Mouse (Mus musculus) colon, adult 2 months (tissue): ENCODE measurements around the gene Osbpl8. TPM values are rescaled to one million over a fixed set of nuclear protein-coding genes. Genes with fewer than 3 reads are reported as not detected.

ENCODE experiments used
- polyA plus RNA-seq: library from polyadenylated mRNA; depleted of rRNA; stranded (reverse); fragments of >200 nt; gene quantifications from 2 replicates; pipeline ENCODE4 v1.2.3, GENCODE M21; 2012; rRNA removed

Gene Osbpl8
- polyA plus RNA-seq, result 1.7 and 2.3 TPM in 2 replicates

DNA sequence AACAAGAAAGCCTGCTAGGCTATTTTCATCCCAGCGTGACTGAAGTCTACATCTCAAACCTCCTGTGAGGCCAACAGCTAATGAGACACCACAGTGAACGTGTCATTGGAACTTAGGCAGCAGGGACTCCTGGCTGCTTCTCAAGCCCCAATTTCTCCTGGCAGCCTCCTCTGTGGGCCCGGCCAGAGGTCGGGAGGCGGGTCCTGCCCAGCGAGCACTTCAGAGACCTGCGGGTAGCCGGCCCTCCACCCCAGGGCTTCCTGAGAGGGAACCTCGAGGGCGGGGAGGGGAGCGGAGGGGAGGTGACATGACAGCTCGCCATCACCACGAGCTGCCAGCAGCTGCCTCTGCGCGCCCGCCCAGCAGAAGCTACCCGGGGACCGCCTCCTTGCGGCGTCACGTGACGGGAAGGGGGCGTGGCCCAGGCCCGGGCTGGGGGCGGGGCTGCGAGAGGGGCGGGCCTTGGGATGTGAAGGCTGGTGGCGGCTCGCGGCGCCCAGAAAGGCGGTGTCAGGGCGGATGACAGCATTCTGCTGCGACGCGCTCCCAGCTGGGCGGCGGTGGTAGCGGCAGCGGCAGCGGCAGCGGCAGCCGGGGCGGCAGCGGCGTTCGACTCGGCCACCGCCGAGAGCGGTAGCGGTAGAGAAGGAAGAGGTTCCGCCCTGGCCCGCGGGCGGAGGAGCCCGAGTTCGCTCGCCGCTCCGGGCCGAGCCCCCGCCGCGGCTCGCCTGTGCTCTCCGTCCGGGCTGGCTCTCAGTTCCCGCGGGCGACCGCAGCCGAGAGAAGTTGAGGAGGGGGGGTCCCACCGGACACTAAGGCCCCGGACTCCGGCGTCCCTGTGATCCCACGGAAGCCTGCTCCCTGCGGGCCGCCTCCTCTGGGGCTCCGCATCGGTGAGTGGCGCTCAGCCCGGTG, at the start of gene Osbpl8:
TSS of gene Osbpl8 (plus strand) at position 449 of the 915 bp plus-strand sequence.

DNA sequence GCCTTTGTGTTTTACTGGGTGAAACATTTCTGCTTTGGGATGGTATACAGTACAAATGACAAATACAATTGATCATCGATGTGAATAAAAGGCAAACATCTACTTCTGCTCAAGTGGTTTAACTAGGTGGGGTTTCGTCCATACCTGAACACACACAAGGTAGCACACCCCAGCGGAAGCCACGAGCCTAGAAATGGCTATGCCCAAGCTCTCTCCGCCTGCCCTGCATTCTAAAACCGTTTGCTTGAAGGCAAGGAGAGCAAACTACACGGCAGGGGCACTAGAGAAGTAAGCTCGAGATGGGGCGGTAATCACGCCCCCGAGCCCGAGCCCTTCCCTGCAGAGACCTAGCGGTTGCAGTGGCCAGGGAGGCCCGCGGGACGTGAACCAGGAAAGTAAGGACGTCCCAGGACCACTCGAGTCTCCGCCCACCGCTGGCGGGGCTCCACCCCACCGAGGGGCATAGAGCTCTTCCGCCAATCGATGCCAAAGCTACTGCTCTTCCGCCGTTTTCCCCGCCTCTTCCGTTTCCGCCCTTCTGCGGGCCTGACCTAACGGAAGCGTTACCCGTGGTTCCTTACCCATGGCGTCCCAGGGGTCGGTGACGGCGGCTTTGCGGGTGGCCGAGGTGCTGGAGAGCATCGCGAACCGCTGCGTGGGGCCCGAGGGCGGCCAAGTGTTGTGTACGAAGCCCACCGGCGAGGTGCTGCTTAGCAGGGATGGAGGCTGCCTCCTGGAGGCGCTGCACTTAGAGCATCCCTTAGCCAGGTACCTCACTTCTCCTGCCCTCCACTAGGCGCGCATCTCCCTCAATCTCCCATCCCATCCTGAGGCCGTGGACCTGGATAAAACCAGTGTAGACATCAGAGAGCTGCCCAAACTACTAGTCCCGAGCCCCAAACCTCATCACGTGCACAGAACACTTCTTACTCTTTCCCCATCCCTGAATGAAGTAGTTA, 133.9 kb downstream of the Osbpl8 start, which contains the start of gene Bbs10:
TSS of gene Bbs10 (plus strand) at position 540 of the 959 bp plus-strand sequence.

Other genes starting within 250 kb of the Osbpl8 start
- 204 and 209 TPM in 2 replicates for gene Csrp2, start 245.0 kb upstream of the Osbpl8 start, polyA plus RNA-seq
- gene Zdhhc17, start 154.6 kb upstream of the Osbpl8 start, polyA plus RNA-seq, result 11.7 and 16.4 TPM in 2 replicates
- gene Bbs10, start 133.9 kb downstream of the Osbpl8 start, polyA plus RNA-seq, result 0.39 and 0.57 TPM in 2 replicates